Mouse (Mus musculus) retina, adult 2 months (tissue): ENCODE measurements around the gene Cabcoco1.

Source experiments
- DNase-seq: peaks from one replicate; pipeline ENCODE4 v3.0.0-alpha.2; 2012; ENCODE audit warnings: low read depth, low spot score

Cabcoco1 gene

DNA sequence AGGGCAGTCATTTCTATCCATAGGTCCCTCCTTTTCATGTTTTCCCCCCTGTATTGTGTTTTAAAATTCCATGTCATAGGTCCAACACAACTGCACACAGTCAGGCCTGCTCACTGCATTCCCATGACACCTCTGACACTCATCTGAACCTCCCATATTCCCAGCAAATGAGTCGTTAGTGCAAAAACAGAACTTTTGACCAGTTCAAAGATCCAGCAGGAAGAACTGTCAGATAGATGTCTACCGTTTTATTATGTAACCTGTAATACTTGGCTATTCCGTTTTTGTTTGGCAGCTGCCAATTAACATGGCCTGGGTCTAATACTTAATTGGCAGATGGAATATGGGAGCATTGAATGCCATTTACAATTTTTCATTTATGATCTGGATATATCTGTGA is 34.0 kb downstream of the Cabcoco1 start:
- no peak for DNase-seq

DNA sequence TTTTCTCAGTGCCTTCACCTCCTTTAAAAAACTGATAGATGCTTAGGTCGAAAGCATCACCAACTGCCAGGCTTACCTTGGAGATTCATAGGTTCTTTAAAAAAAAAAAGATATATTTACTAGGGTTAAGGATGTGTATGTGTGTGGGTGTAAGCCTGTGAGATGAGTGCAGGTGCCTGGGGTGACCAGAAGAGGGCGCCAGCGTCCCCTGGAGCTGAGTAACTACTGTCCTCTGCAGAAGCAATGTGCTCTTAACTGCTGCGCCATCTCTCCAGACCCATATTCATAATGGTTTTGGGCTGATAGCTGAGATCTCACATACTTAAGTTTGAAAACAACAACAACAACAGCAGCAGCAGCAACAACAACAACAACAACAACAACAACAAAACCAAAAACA is 35.5 kb downstream of the Cabcoco1 start:
- DNase-seq = no peak

GRCm38 (mm10) chr10:68504586-68505152 is 37.0 kb downstream of the Cabcoco1 start:
- DNase-seq = no peak

DNA sequence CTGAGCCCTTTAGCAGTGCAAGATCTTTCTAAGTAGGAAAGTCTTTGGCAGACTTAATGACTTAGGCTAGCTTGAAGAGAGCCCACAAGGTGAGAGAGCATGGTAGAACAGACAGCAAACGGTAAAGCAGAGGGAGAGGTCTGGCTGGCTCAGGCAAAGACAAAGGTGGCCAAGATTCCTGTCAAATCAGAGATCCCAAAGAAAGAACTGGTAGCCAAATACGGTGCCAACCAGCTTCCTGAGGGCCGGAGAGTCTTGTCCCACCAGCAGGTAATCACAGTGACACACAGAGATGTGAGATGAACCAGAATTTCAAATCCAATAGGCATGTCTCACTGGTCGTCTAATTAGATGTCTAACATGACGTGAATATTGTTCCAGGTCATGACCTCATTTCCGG is 40.6 kb downstream of the Cabcoco1 start:
- no peak for DNase-seq

GRCm38 (mm10) chr10:68495246-68495645 is 46.5 kb downstream of the Cabcoco1 start:
- no peak for DNase-seq

GRCm38 (mm10) chr10:68491557-68491956 is 50.1 kb downstream of the Cabcoco1 start:
- DNase-seq = no peak

GRCm38 (mm10) chr10:68490781-68491180 is 50.9 kb downstream of the Cabcoco1 start:
- DNase-seq = no peak

- no peak for DNase-seq
These were observed 68.9 kb downstream of the Cabcoco1 start for GRCm38 (mm10) chr10:68472799-68473198.

DNA sequence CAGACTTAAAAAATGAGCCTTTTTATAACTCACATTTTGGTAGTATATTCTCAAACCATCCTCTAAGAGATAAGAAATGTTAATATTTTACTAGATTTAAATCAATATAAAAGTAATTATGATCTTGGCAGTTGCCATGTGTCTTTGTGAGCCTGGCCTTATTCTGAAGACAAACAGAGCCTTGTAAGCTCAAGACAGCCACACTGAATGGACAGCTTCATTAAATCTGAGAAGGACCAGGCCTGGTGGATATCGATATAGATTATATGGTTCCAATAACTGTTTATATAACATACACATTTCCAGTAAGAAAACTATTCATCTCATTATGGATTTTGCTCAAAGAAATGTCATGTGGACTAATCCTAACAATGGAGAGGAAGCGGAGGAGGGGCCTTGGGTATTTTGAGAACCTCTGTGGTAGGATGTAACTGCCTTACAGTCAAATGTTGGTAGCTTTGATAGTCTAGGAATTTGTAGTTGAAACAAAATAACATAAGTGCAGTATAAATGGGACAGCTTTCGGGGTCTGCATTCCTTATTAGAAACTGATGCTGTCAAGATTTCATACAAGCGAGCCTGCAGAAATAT is 75.9 kb downstream of the Cabcoco1 start:
- no peak for DNase-seq

- DNase-seq = peak; percentile 15
These were observed 76.8 kb downstream of the Cabcoco1 start for GRCm38 (mm10) chr10:68464943-68465342.

- DNase-seq = no peak
These were observed 81.9 kb downstream of the Cabcoco1 start for GRCm38 (mm10) chr10:68459784-68460183.

GRCm38 (mm10) chr10:68457019-68457418 is 84.7 kb downstream of the Cabcoco1 start:
- DNase-seq = no peak

DNA sequence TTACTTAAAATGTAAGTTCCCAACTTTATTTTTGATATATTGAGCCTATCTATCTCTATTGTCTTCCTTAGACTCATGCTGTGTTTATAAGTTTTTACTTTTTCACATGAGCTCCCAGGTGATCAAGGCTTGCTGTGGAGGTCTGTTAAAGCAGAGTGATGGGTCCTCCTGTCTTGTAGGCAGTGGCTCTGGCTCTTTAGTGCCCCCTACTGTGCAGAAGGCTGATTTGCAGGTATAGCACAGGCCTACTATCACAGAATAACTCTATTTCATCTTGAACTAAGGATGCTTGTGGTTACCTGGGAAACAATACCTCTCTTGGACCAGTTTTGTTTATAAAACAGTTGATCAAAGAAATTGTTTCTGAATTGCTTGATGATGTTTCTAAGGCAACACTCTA is 87.2 kb downstream of the Cabcoco1 start:
- no peak for DNase-seq

- DNase-seq = no peak
These were observed 94.9 kb downstream of the Cabcoco1 start for GRCm38 (mm10) chr10:68446797-68447125.

GRCm38 (mm10) chr10:68445876-68446796 is 95.6 kb downstream of the Cabcoco1 start:
- DNase-seq = no peak

DNA sequence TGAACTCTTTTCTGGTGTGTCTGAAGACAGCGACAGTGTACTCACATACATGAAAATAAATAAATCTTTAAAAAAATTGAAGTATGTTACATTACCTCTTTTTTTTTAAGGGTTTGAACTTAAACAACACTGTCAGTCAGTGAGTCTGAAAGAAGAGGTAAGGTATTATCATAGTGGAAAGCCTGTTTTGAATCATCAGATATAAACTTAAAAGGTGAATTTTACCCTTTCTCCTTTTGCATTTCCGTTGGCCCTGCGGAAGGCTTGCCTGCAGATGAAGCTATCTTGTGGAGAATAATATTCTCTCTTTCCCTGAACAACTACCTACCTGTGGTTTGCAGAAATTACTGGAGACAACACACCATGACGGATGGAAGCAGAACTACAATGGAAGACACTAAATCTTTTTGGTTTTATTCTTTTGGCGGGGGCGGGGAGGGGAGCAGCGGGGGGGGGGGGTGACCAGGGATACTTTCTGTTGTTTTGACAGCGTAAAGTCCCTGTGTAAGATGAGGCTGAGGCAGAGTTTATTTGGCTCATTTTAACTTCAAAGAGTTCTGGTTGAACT is 96.4 kb downstream of the Cabcoco1 start:
- no peak for DNase-seq

GRCm38 (mm10) chr10:68444361-68445114 is 97.2 kb downstream of the Cabcoco1 start:
- no peak for DNase-seq

GRCm38 (mm10) chr10:68443132-68443531 is 98.6 kb downstream of the Cabcoco1 start:
- DNase-seq = no peak

GRCm38 (mm10) chr10:68442713-68443112 is 99.0 kb downstream of the Cabcoco1 start:
- no peak for DNase-seq

- no peak for DNase-seq
These were observed 99.6 kb downstream of the Cabcoco1 start for GRCm38 (mm10) chr10:68441931-68442662.

DNA sequence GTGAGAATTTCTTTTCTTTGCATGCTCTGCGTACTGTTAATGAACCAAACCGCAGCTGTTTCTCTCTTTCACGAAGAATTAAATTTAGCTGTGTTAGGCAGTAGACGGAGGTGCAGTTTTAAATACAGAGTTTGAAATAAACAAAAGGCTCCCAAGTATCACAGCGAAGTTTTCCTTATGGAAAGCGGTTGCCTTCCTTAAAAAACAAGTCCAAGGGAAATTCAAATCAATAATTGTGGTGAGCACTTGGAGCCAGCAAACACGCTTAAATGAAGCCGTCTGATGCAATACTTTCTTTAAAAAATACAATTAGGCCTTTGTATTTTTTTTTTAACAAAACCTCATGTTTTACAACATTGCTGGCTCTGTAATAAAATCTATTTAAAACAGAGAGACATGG is 101.2 kb downstream of the Cabcoco1 start:
- DNase-seq = no peak
